18 mouse cellular contexts compared by ENCODE assay signal in the genomic region with DNA sequence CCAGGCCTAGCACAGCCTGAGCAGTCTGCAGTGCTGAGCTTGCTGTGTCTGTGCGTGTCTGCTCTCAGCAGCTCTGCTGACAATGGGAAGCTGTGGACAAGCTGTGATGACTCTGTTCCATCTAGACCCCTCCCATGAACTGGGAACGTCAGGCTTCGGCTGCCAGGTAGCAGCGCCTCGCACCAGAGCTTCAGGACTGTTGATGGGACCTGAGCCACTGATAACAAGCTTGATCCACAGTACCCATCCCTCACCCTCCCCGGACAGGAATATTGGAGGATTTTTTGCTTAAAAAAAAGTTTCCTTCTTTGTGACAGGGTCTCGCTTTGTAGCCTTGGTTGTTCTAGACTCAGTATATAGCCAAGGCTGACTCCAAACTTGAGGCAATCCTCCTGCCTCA. TPM values are rescaled to one million over a fixed set of nuclear protein-coding genes. Genes with fewer than 3 reads are reported as not detected.
DNase-seq lines count a peak whose midpoint lies in the region; ATAC-seq and TF ChIP-seq lines count a peak whose summit lies in the region.
"Had no signal": no experiment of that assay in that cellular context is flagged by ENCODE, and none has a peak within 500 bp of the region (broad histone marks: within the 10 kb centered on the region; RNA-seq: fewer than 3 reads in every experiment).

No protein-coding gene starts in this region.

- H3K9me3 ChIP-seq in embryonic facial prominence, embryonic 12.5 days, result no peaks in the 10 kb centered on the region
- H3K9me3 ChIP-seq in embryonic facial prominence, embryonic 10.5 days, result no peaks in the 10 kb centered on the region
- H3K9me3 ChIP-seq in stomach, embryonic 15.5 days, result no peaks in the 10 kb centered on the region
- no peaks in the 10 kb centered on the region for H3K9me3 ChIP-seq in stomach, postnatal 0 days (ENCODE audit: control insufficient read depth, low read length)
- H3K9me3 ChIP-seq in liver, embryonic 13.5 days (replicated peaks), result no peaks in the 10 kb centered on the region
- H3K9me3 ChIP-seq in midbrain, embryonic 16.5 days (replicated peaks; ENCODE audit: control insufficient read depth, low read length, poor library complexity, severe bottlenecking), result no peaks in the 10 kb centered on the region
- H3K9me3 ChIP-seq: forebrain, embryonic 15.5 days; heart, embryonic 15.5 days; hindbrain, embryonic 10.5 days; midbrain, embryonic 10.5 days had no signal

- no peak for TF ChIP-seq EP300 in stomach, postnatal 0 days (optimal IDR thresholded peaks at IDR 0.05)

- no peak overlapping the region for H3K4me2 ChIP-seq in embryonic facial prominence, embryonic 12.5 days (replicated peaks)
- no peak overlapping the region for H3K4me2 ChIP-seq in stomach, embryonic 15.5 days
- no peak overlapping the region for H3K4me2 ChIP-seq in stomach, postnatal 0 days (replicated peaks; ENCODE audit: low read depth)
- H3K4me2 ChIP-seq in liver, embryonic 13.5 days, result peak overlapping the region; percentile 55
- no peak overlapping the region for H3K4me2 ChIP-seq in midbrain, embryonic 16.5 days (ENCODE audit: low read length)
- H3K4me2 ChIP-seq: forebrain, embryonic 15.5 days; heart, embryonic 15.5 days had no signal

- no peak for TF ChIP-seq CTCF in stomach, postnatal 0 days (IDR thresholded peaks at IDR 0.05; ENCODE audit: low read depth)

- H3K4me3 ChIP-seq in embryonic facial prominence, embryonic 12.5 days, result no peak overlapping the region
- H3K4me3 ChIP-seq in embryonic facial prominence, embryonic 10.5 days, result no peak overlapping the region
- no peak overlapping the region for H3K4me3 ChIP-seq in stomach, embryonic 15.5 days (replicated peaks)
- H3K4me3 ChIP-seq in stomach, postnatal 0 days (ENCODE audit: low read depth, low read length), result no peak overlapping the region
- peak overlapping the region; percentile 14; the same call in 1 of the 2 replicates for H3K4me3 ChIP-seq in liver, embryonic 13.5 days (replicated peaks)
- no peak overlapping the region for H3K4me3 ChIP-seq in midbrain, embryonic 16.5 days (ENCODE audit: low read depth, low read length)
- H3K4me3 ChIP-seq: forebrain, embryonic 15.5 days; heart, embryonic 15.5 days; hindbrain, embryonic 10.5 days; midbrain, embryonic 10.5 days had no signal

- no peak for ATAC-seq in embryonic facial prominence, embryonic 12.5 days (ENCODE audit: insufficient number of reproducible peaks, insufficient read depth, low FRiP score, low TSS enrichment)
- ATAC-seq in stomach, embryonic 15.5 days (ENCODE audit: insufficient read depth, low FRiP score, low read depth), result peak; percentile 59; the same call in 1 of the 2 replicates
- ATAC-seq in stomach, postnatal 0 days (ENCODE audit: low FRiP score, low TSS enrichment), result no peak
- peak; percentile 80 for ATAC-seq in liver, embryonic 13.5 days (ENCODE audit: low read depth)
- no peak for ATAC-seq in midbrain, embryonic 16.5 days
- ATAC-seq: forebrain, embryonic 15.5 days had no signal

- H3K27me3 ChIP-seq in embryonic facial prominence, embryonic 12.5 days, result no peaks in the 10 kb centered on the region
- H3K27me3 ChIP-seq in embryonic facial prominence, embryonic 10.5 days (replicated peaks; ENCODE audit: low read depth, poor library complexity, severe bottlenecking), result no peaks in the 10 kb centered on the region
- no peaks in the 10 kb centered on the region for H3K27me3 ChIP-seq in stomach, embryonic 15.5 days (replicated peaks)
- H3K27me3 ChIP-seq in stomach, postnatal 0 days (ENCODE audit: control insufficient read depth, insufficient read depth, low read length), result no peaks in the 10 kb centered on the region
- no peaks in the 10 kb centered on the region for H3K27me3 ChIP-seq in liver, embryonic 13.5 days
- H3K27me3 ChIP-seq in midbrain, embryonic 16.5 days (ENCODE audit: control insufficient read depth, insufficient read depth, low read depth, low read length), result no peaks in the 10 kb centered on the region
- H3K27me3 ChIP-seq: forebrain, embryonic 15.5 days; heart, embryonic 15.5 days had no signal

- DNase-seq in embryonic facial prominence, embryonic 10.5 days (ENCODE audit: low spot score), result no peak
- DNase-seq in stomach, postnatal 0 days (ENCODE audit: low spot score), result no peak
- DNase-seq in liver, embryonic 13.5 days, result peak; percentile 42
- no peak for DNase-seq in thymus, postnatal 4 days
- DNase-seq in left cerebral cortex, postnatal 4 days, result no peak
- DNase-seq: adrenal gland, postnatal 10 days; cerebellum, adult 18-20 months; kidney, postnatal 4 days; lung, adult 18-20 months; lung, postnatal 36 days; thymus, postnatal 14 days had no signal

- peaks cover 54% of the 10 kb centered on the region for H3K36me3 ChIP-seq in embryonic facial prominence, embryonic 12.5 days
- H3K36me3 ChIP-seq in embryonic facial prominence, embryonic 10.5 days (replicated peaks), result peaks cover 92% of the 10 kb centered on the region
- H3K36me3 ChIP-seq in stomach, embryonic 15.5 days, result peaks cover 34% of the 10 kb centered on the region
- peaks cover under 1% of the 10 kb centered on the region; the same call in 1 of the 2 replicates for H3K36me3 ChIP-seq in stomach, postnatal 0 days (ENCODE audit: control insufficient read depth, insufficient read depth, low read length)
- peaks cover 86% of the 10 kb centered on the region for H3K36me3 ChIP-seq in liver, embryonic 13.5 days
- H3K36me3 ChIP-seq in midbrain, embryonic 16.5 days (ENCODE audit: control insufficient read depth, insufficient read depth, low read length), result peaks cover 16% of the 10 kb centered on the region; the same call in 1 of the 2 replicates

- H3K9ac ChIP-seq in embryonic facial prominence, embryonic 12.5 days, result no peak overlapping the region
- H3K9ac ChIP-seq in stomach, embryonic 15.5 days, result no peak overlapping the region
- H3K9ac ChIP-seq in stomach, postnatal 0 days (ENCODE audit: low read length), result no peak overlapping the region
- peak overlapping the region; percentile 66 for H3K9ac ChIP-seq in liver, embryonic 13.5 days
- no peak overlapping the region for H3K9ac ChIP-seq in midbrain, embryonic 16.5 days (ENCODE audit: low read depth, low read length)
- H3K9ac ChIP-seq: forebrain, embryonic 15.5 days; heart, embryonic 15.5 days had no signal

- 0 out of 2 replicates have a peak overlapping the region, but pooled peaks have one; percentile 59 for H3K27ac ChIP-seq in embryonic facial prominence, embryonic 12.5 days
- H3K27ac ChIP-seq in embryonic facial prominence, embryonic 10.5 days (replicated peaks), result no peak overlapping the region
- H3K27ac ChIP-seq in stomach, embryonic 15.5 days, result no peak overlapping the region
- H3K27ac ChIP-seq in stomach, postnatal 0 days (replicated peaks), result no peak overlapping the region
- H3K27ac ChIP-seq in liver, embryonic 13.5 days, result peak overlapping the region; percentile 91
- H3K27ac ChIP-seq in midbrain, embryonic 16.5 days (ENCODE audit: low read length), result no peak overlapping the region
- H3K27ac ChIP-seq: forebrain, embryonic 15.5 days; heart, embryonic 15.5 days; hindbrain, embryonic 10.5 days; midbrain, embryonic 10.5 days had no signal

- intact Hi-C loops in left cerebral cortex, postnatal 4 days (cut with DNase I), result no loop called here

- WGBS in embryonic facial prominence, embryonic 12.5 days, result 91% methylated on average over 7 of the region's 7 CpGs
- 93% methylated on average over 7 of the region's 7 CpGs for WGBS in embryonic facial prominence, embryonic 10.5 days
- WGBS in stomach, embryonic 15.5 days, result 88% methylated on average over 7 of the region's 7 CpGs
- WGBS in stomach, postnatal 0 days, result 86% methylated on average over 7 of the region's 7 CpGs
- 55% methylated on average over 7 of the region's 7 CpGs for WGBS in liver, embryonic 13.5 days (ENCODE audit: insufficient replicate concordance)
- 97% methylated on average over 7 of the region's 7 CpGs for WGBS in midbrain, embryonic 16.5 days

- H3K4me1 ChIP-seq in embryonic facial prominence, embryonic 12.5 days, result peaks cover 6% of the 10 kb centered on the region; the same call in 1 of the 2 replicates
- H3K4me1 ChIP-seq in embryonic facial prominence, embryonic 10.5 days, result no peaks in the 10 kb centered on the region
- no peaks in the 10 kb centered on the region for H3K4me1 ChIP-seq in stomach, embryonic 15.5 days
- no peaks in the 10 kb centered on the region for H3K4me1 ChIP-seq in stomach, postnatal 0 days (replicated peaks; ENCODE audit: control insufficient read depth, insufficient read depth)
- H3K4me1 ChIP-seq in liver, embryonic 13.5 days (replicated peaks), result peaks cover 49% of the 10 kb centered on the region
- H3K4me1 ChIP-seq in midbrain, embryonic 16.5 days (ENCODE audit: control insufficient read depth, insufficient read depth, low read length), result no peaks in the 10 kb centered on the region
- H3K4me1 ChIP-seq: forebrain, embryonic 15.5 days; hindbrain, embryonic 10.5 days had no signal

RNA-seq across cellular contexts. Expression of a gene that starts 25.7 kb away (rescaled TPM):
- polyA plus RNA-seq in embryonic facial prominence, embryonic 12.5 days (2016; fragmentation: Nextera tagmentation; extraction: Ambion mirVana), result 23.3 and 24.1 TPM in 2 replicates
- 24.3 and 25.9 TPM in 2 replicates for polyA plus RNA-seq in embryonic facial prominence, embryonic 10.5 days (2016; fragmentation: Nextera tagmentation; extraction: Ambion mirVana)
- polyA plus RNA-seq in stomach, embryonic 15.5 days (2015; fragmentation: Nextera tagmentation; extraction: Ambion mirVana), result 20.5 and 25.0 TPM in 2 replicates
- polyA plus RNA-seq in stomach, postnatal 0 days (2015; fragmentation: Nextera tagmentation; extraction: Ambion mirVana), result 10.4 and 11.8 TPM in 2 replicates
- polyA plus RNA-seq in liver, embryonic 13.5 days (2015; fragmentation: Nextera tagmentation; extraction: Ambion mirVana), result 12.0 and 13.4 TPM in 2 replicates
- 19.4 and 20.9 TPM in 2 replicates for polyA plus RNA-seq in midbrain, embryonic 16.5 days (2015; fragmentation: Nextera tagmentation; extraction: Ambion mirVana)
- 10 to 100 TPM; 33.9 to 42.1 TPM for total RNA-seq in left cerebral cortex, postnatal 4 days (2021)

RNA-seq across cellular contexts. Expression of a gene that starts 45.2 kb away (rescaled TPM):
- polyA plus RNA-seq in embryonic facial prominence, embryonic 12.5 days (2016; fragmentation: Nextera tagmentation; extraction: Ambion mirVana), result 94.4 and 96.9 TPM in 2 replicates
- polyA plus RNA-seq in embryonic facial prominence, embryonic 10.5 days (2016; fragmentation: Nextera tagmentation; extraction: Ambion mirVana), result 133 and 142 TPM in 2 replicates
- 66.5 and 71.9 TPM in 2 replicates for polyA plus RNA-seq in stomach, embryonic 15.5 days (2015; fragmentation: Nextera tagmentation; extraction: Ambion mirVana)
- 44.6 and 47.6 TPM in 2 replicates for polyA plus RNA-seq in stomach, postnatal 0 days (2015; fragmentation: Nextera tagmentation; extraction: Ambion mirVana)
- 32.5 and 33.2 TPM in 2 replicates for polyA plus RNA-seq in liver, embryonic 13.5 days (2015; fragmentation: Nextera tagmentation; extraction: Ambion mirVana)
- 111 and 121 TPM in 2 replicates for polyA plus RNA-seq in midbrain, embryonic 16.5 days (2015; fragmentation: Nextera tagmentation; extraction: Ambion mirVana)
- total RNA-seq in left cerebral cortex, postnatal 4 days (2021), result 10 to 100 TPM; 36.6 to 40.0 TPM

RNA-seq across cellular contexts. Expression of a gene that starts 45.5 kb away (rescaled TPM):
- polyA plus RNA-seq in embryonic facial prominence, embryonic 12.5 days (2016; fragmentation: Nextera tagmentation; extraction: Ambion mirVana), result 14.3 and 16.3 TPM in 2 replicates
- 19.6 TPM in 2 replicates for polyA plus RNA-seq in embryonic facial prominence, embryonic 10.5 days (2016; fragmentation: Nextera tagmentation; extraction: Ambion mirVana)
- polyA plus RNA-seq in stomach, embryonic 15.5 days (2015; fragmentation: Nextera tagmentation; extraction: Ambion mirVana), result 11.2 and 13.2 TPM in 2 replicates
- 9.4 and 11.3 TPM in 2 replicates for polyA plus RNA-seq in stomach, postnatal 0 days (2015; fragmentation: Nextera tagmentation; extraction: Ambion mirVana)
- 7.0 and 9.4 TPM in 2 replicates for polyA plus RNA-seq in liver, embryonic 13.5 days (2015; fragmentation: Nextera tagmentation; extraction: Ambion mirVana)
- polyA plus RNA-seq in midbrain, embryonic 16.5 days (2015; fragmentation: Nextera tagmentation; extraction: Ambion mirVana), result 32.2 and 34.4 TPM in 2 replicates
- total RNA-seq in left cerebral cortex, postnatal 4 days (2021), result 10 to 100 TPM; 53.5 to 58.1 TPM

Comparison
In these comparisons a context has a peak if more than half of its experiments do, and no peak if none do; other contexts are left out.
1. ATAC-seq: peak in stomach, embryonic 15.5 days (single experiment) and liver, embryonic 13.5 days (single experiment); none in embryonic facial prominence, embryonic 12.5 days (single experiment), stomach, postnatal 0 days (single experiment) and midbrain, embryonic 16.5 days (single experiment).
2. H3K27ac ChIP-seq: peak in embryonic facial prominence, embryonic 12.5 days (single experiment) and liver, embryonic 13.5 days (single experiment); none in embryonic facial prominence, embryonic 10.5 days (single experiment), stomach, embryonic 15.5 days (single experiment), stomach, postnatal 0 days (single experiment) and midbrain, embryonic 16.5 days (single experiment).